Comparison of ENCODE assay signal across 28 mouse cellular contexts in genomic region chr3:153119142-153119541, GRCm38 (mm10).
A peak's percentile ranks its signal among the peaks of the same experiment; 100 is the strongest.
DNase-seq lines count a peak whose midpoint lies in the region; ATAC-seq lines count a peak whose summit lies in the region.
"Had no signal": no experiment of that assay in that cellular context is flagged by ENCODE, and none has a peak within 500 bp of the region (broad histone marks: within the 10 kb centered on the region; RNA-seq: fewer than 3 reads in every experiment).

No protein-coding gene starts in this region.

- no peaks in the 10 kb centered on the region for H3K36me3 ChIP-seq in liver, embryonic 11.5 days (ENCODE audit: control insufficient read depth, insufficient read depth, low read length)
- no peaks in the 10 kb centered on the region for H3K36me3 ChIP-seq in liver, embryonic 13.5 days
- H3K36me3 ChIP-seq: forebrain, embryonic 10.5 days; G1E; heart, embryonic 12.5 days; heart, embryonic 15.5 days; hindbrain, embryonic 10.5 days; hindbrain, embryonic 13.5 days had no signal

- 51% methylated on average over 5 of the region's 5 CpGs for WGBS in liver, embryonic 11.5 days
- 20% methylated on average over 5 of the region's 5 CpGs for WGBS in liver, embryonic 13.5 days (ENCODE audit: insufficient replicate concordance)

- no peaks in the 10 kb centered on the region for H3K27me3 ChIP-seq in liver, embryonic 11.5 days (replicated peaks; ENCODE audit: control insufficient read depth, insufficient read depth, low read length)
- no peaks in the 10 kb centered on the region for H3K27me3 ChIP-seq in liver, embryonic 13.5 days
- H3K27me3 ChIP-seq: CH12.LX; forebrain, embryonic 13.5 days; heart, embryonic 12.5 days; heart, embryonic 15.5 days; hindbrain, embryonic 13.5 days had no signal

- no peak overlapping the region for H3K4me3 ChIP-seq in liver, embryonic 11.5 days (ENCODE audit: low read depth, low read length)
- no peak overlapping the region for H3K4me3 ChIP-seq in liver, embryonic 13.5 days (replicated peaks)
- H3K4me3 ChIP-seq: forebrain, embryonic 10.5 days; forebrain, embryonic 13.5 days; heart, embryonic 12.5 days; heart, embryonic 15.5 days; hindbrain, embryonic 10.5 days; hindbrain, embryonic 13.5 days had no signal

- H3K4me2 ChIP-seq in liver, embryonic 11.5 days = no peak overlapping the region
- no peak overlapping the region for H3K4me2 ChIP-seq in liver, embryonic 13.5 days
- H3K4me2 ChIP-seq: forebrain, embryonic 13.5 days; heart, embryonic 12.5 days; heart, embryonic 15.5 days; hindbrain, embryonic 13.5 days had no signal

- H3K9ac ChIP-seq in liver, embryonic 11.5 days (ENCODE audit: low read depth, low read length) = no peak overlapping the region
- no peak overlapping the region for H3K9ac ChIP-seq in liver, embryonic 13.5 days
- H3K9ac ChIP-seq: forebrain, embryonic 13.5 days; heart, embryonic 12.5 days; heart, embryonic 15.5 days; hindbrain, embryonic 13.5 days had no signal

- no peak overlapping the region for H3K27ac ChIP-seq in liver, embryonic 11.5 days (ENCODE audit: low read depth, low read length)
- no peak overlapping the region for H3K27ac ChIP-seq in liver, embryonic 13.5 days
- H3K27ac ChIP-seq: forebrain, embryonic 10.5 days; forebrain, embryonic 13.5 days; heart, embryonic 15.5 days; hindbrain, embryonic 10.5 days; hindbrain, embryonic 13.5 days had no signal

- 0 out of 2 replicates have a peak, but pooled peaks have one; percentile 43 for ATAC-seq in liver, embryonic 11.5 days (replicated peaks; ENCODE audit: low FRiP score)
- peak; percentile 18; the same call in 1 of the 2 replicates for ATAC-seq in liver, embryonic 13.5 days (ENCODE audit: low read depth)
- ATAC-seq in megakaryocyte progenitor cell, adult 5-6 weeks (replicated peaks; ENCODE audit: poor library complexity) = peak; percentile 66
- ATAC-seq: activated CD4-positive, CD25-positive, alpha-beta regulatory T cell, adult 4 months; forebrain, embryonic 13.5 days; forebrain, embryonic 16.5 days; hindbrain, embryonic 16.5 days had no signal

- no peaks in the 10 kb centered on the region for H3K4me1 ChIP-seq in liver, embryonic 11.5 days (replicated peaks; ENCODE audit: control insufficient read depth, insufficient read depth, low read length)
- peaks cover 13% of the 10 kb centered on the region for H3K4me1 ChIP-seq in liver, embryonic 13.5 days (replicated peaks)
- H3K4me1 ChIP-seq: forebrain, embryonic 10.5 days; forebrain, embryonic 13.5 days; heart, embryonic 12.5 days; heart, embryonic 15.5 days; hindbrain, embryonic 10.5 days; hindbrain, embryonic 13.5 days had no signal

- DNase-seq in liver, embryonic 11.5 days (ENCODE audit: low spot score) = no peak
- no peak for DNase-seq in liver
- no peak for DNase-seq in liver, embryonic 13.5 days
- DNase-seq in left cerebral cortex, adult 8-10 months (ENCODE audit: low spot score in 2 of 2) = no peak
- no peak for DNase-seq in heart, adult 9 months (ENCODE audit: low spot score in 2 of 2)
- DNase-seq in Muller cell, postnatal 12 days (ENCODE audit: inconsistent ontology term) = no peak
- DNase-seq: adrenal gland, adult 8-10 months; adrenal gland, postnatal 25 days; B cell, adult 2 months; cerebellum, adult 11-12 months; cerebellum, adult 8-10 months; cerebellum, postnatal 10 days; gastrocnemius, postnatal 10 days; heart, adult 11 months; heart, postnatal 10 days; heart, postnatal 36 days had no signal

- H3K9me3 ChIP-seq in liver, embryonic 11.5 days (ENCODE audit: control insufficient read depth, low read length) = no peaks in the 10 kb centered on the region
- no peaks in the 10 kb centered on the region for H3K9me3 ChIP-seq in liver, embryonic 13.5 days (replicated peaks)
- H3K9me3 ChIP-seq: forebrain, embryonic 10.5 days; forebrain, embryonic 13.5 days; G1E; heart, embryonic 12.5 days; heart, embryonic 15.5 days; hindbrain, embryonic 10.5 days; hindbrain, embryonic 13.5 days had no signal
